Mouse (Mus musculus) liver, embryonic 16.5 days (tissue): ENCODE data around the gene Crb2. TPM values are rescaled to one million over a fixed set of nuclear protein-coding genes. Genes with fewer than 3 reads are reported as not detected.

Experiments used
- ATAC-seq: fragments of 200-750 bp; cut with Nextera tagmentation; 2 replicates; pipeline ENCODE4 v1.8.0; 2017; ENCODE audit warnings: low read depth, mild to moderate bottlenecking, moderate number of reproducible peaks, moderate library complexity
- H3K27ac ChIP-seq: fragments of 300-500 bp; sonication (generic); 2 replicates; pipeline ENCODE4 v1.5.1; 2014; ENCODE audit warnings: mild to moderate bottlenecking, low read length
- H3K27me3 ChIP-seq: fragments of 300-500 bp; sonication (generic); 2 replicates; pipeline ENCODE4 v1.6.1; 2014; ENCODE audit warnings: low read depth, low read length, mixed read lengths; ENCODE audit not compliant: control insufficient read depth, insufficient read depth
- H3K36me3 ChIP-seq: fragments of 300-500 bp; sonication (generic); 2 replicates; pipeline ENCODE4 v1.6.1; 2014; ENCODE audit warnings: mild to moderate bottlenecking; ENCODE audit not compliant: control insufficient read depth, insufficient read depth
- H3K4me1 ChIP-seq: fragments of 300-500 bp; sonication (generic); 2 replicates; pipeline ENCODE4 v1.6.1; 2014; ENCODE audit warnings: low read depth, low read length, mixed read lengths; ENCODE audit not compliant: control insufficient read depth
- H3K4me2 ChIP-seq: fragments of 300-500 bp; sonication (generic); 2 replicates; pipeline ENCODE4 v1.6.1; 2014; ENCODE audit warnings: low read depth, low read length, mixed read lengths
- H3K4me3 ChIP-seq: fragments of 300-500 bp; sonication (generic); 2 replicates; pipeline ENCODE4 v1.5.1; 2014; ENCODE audit warnings: low read depth, mild to moderate bottlenecking, low read length
- H3K9ac ChIP-seq: fragments of 300-500 bp; sonication (generic); 2 replicates; pipeline ENCODE4 v1.6.1; 2014; ENCODE audit warnings: low read depth, low read length
- H3K9me3 ChIP-seq: fragments of 300-500 bp; sonication (generic); replicated peaks from 2 replicates; pipeline ENCODE4 v1.6.1; 2016; ENCODE audit warnings: low read length; ENCODE audit not compliant: control insufficient read depth
- WGBS: fragments of 180-500 bp; shearing (Covaris S2); extraction: QIAGEN DNeasy Blood & Tissue Kit; methylation state at CpG from one replicate; pipeline ENCODE4 v1.1.7; 2014; ENCODE audit not compliant: insufficient replicate concordance; 5-methylcytosine and 5-hydroxymethylcytosine counted together
- polyA plus RNA-seq: library from polyadenylated mRNA; unstranded; fragments of >200 nt; fragmentation: Nextera tagmentation; extraction: Ambion mirVana; gene quantifications from 2 replicates; pipeline ENCODE4 v1.2.1, GENCODE M21; 2015

Gene Crb2
- polyA plus RNA-seq, 1 experiment from 2014 or later, result 0.06 TPM

DNA sequence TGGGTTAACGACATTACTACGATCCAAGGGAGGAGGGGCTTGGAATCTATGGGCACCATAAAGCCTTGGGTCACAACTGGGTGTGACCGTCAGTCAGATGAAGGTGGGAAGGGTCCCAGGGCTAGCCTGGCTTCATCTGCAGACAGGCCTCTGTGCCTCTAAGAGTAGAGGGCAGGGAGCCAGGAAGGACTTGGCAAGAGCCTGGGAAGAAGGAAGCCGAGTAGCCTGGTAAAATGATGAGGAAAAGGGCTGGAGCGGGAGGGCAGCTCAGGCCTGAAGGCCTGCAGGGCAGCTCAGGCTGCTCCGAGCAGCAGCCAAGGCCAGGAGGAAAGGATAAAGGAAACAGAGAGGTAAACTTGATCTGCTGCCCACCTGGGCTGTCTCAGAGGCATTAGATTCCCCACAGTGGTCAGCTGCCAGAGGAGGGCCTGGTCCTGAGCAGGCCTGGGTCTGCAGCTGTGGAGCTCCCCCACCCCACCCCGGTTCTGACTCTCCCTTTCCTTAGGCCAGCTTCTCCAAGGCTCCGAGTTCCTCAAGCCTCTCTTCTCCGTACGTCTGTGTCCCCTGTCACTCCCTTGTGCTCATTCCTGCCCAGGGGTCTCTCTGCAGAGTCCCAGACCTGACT, 27.5 kb upstream of the Crb2 start:
- ATAC-seq, result no peak

DNA sequence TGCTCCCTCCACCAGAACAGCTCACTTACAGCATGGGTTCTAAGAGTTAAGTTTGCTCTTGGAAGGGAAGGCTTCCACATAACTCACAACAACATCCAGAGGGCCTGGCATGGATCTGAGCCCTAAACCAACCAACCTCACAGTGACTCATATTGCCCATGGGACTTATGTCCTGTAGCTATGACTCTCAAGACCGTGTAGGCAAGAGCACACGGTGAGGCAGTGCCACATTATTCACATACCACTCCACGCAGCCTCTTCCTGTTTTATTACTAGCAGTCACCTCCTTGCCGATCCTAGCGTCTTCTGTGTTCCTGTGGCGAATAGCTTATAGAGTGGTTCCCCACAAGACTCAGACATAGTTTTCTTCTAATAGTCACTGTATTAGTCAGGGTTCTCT, 26.7 kb upstream of the Crb2 start:
- Histone ChIP-seq H3K4me1 (no peaks in the 10 kb centered on the region), H3K27ac (no peak overlapping the region), H3K27me3 (no peaks in the 10 kb centered on the region), H3K4me2 (no peak overlapping the region), H3K9ac (no peak overlapping the region), H3K9me3 (no peaks in the 10 kb centered on the region), H3K4me3 (no peak overlapping the region), H3K36me3 (no peaks in the 10 kb centered on the region)
- WGBS, result 31% methylated on average over 6 of the region's 6 CpGs
- ATAC-seq, result no peak

More for the DNA sequence above, 27.5 kb upstream of the Crb2 start:
- Histone ChIP-seq H3K36me3 (no peaks in the 10 kb centered on the region), H3K9me3 (no peaks in the 10 kb centered on the region), H3K4me1 (no peaks in the 10 kb centered on the region), H3K27ac (no peak overlapping the region), H3K4me3 (no peak overlapping the region), H3K27me3 (no peaks in the 10 kb centered on the region), H3K4me2 (no peak overlapping the region), H3K9ac (no peak overlapping the region)
- WGBS, result 64% methylated on average over 10 of the region's 10 CpGs

DNA sequence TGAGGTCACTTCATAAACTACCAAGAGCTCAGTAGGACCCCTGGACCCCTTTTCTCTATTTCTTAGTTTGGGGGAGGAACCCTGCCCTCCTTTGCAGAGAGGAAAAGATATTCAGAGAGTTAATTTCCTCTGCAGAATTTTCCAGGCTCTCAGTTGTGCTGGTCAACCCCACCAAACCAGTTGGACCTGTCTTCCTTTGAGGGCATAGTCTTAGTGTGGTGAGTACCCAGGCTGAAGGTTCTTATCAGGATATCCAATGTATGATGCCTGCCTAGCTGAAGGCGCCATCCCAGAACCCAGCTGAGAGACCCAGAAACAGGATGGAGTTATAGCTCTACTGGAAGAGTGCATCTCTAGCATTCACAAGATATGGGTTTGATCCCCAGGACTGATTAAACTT, 24.9 kb upstream of the Crb2 start:
- no peak for ATAC-seq
- Histone ChIP-seq H3K9me3 (no peaks in the 10 kb centered on the region), H3K27ac (no peak overlapping the region), H3K4me1 (no peaks in the 10 kb centered on the region), H3K4me2 (no peak overlapping the region), H3K9ac (no peak overlapping the region), H3K4me3 (no peak overlapping the region), H3K36me3 (no peaks in the 10 kb centered on the region), H3K27me3 (no peaks in the 10 kb centered on the region)
- 74% methylated on average over 1 of the region's 1 CpGs for WGBS

DNA sequence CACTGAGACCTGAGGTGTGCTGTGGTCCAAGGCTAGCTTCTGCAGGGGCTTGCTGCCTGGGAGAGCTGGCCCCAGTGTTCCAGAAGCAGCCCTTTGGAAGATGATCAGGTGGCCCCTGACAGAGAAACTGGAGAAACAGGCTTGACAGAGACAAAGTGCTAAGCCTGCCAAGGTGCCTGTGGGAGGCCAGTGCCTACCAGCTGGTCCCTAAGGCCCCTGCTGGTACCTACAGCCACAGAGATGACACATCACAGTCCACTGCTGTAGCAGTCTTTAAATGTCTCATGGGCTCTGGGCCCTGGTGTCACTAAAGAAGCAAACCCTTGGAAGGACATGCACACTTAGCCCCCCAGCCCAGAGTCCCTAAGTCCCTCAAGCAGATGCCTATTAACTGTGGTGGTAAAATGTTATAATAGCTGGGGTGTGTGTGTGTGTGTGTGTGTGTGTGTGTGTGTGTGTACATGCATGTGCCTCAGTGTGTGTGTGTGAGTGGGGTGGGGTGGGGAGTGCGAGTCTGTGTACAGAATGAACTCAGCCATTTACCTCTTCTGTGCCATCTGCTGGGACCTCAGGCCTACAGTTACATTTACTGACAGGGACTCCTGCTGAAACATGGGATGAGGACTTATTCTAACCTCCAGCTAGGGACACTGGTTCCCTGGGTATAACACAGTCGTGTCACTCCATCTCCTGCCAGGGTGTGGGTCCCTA, 19.7 kb upstream of the Crb2 start:
- no peak overlapping the region for H3K27ac ChIP-seq
- H3K4me1 ChIP-seq, result no peaks in the 10 kb centered on the region
- no peak overlapping the region for H3K4me3 ChIP-seq
- WGBS, result 53% methylated on average over 2 of the region's 2 CpGs
- ATAC-seq, result no peak
- no peaks in the 10 kb centered on the region for H3K36me3 ChIP-seq
- no peaks in the 10 kb centered on the region for H3K9me3 ChIP-seq
- H3K27me3 ChIP-seq, result no peaks in the 10 kb centered on the region
- H3K4me2 ChIP-seq, result no peak overlapping the region
- no peak overlapping the region for H3K9ac ChIP-seq

DNA sequence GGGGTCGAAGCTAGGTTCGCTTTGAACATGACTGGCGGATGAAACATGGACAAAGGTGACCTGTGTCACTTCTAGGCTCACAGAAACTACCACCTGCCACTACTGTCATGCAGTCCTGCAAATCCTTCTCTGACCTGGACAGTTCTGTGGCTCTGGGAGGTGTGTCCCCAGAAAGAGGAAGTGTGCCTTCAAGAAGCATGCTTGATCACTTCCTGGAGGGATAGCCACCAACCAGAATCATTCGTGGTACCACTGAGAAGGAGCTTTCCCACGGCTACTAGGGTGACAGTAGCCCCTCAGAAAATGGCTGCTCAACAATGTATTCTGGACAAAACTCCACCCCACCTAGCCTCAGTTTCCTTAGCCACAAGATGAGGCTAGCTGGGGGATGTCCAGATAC, 19.0 kb upstream of the Crb2 start:
- Histone ChIP-seq H3K4me3 (no peak overlapping the region), H3K27ac (no peak overlapping the region), H3K4me1 (no peaks in the 10 kb centered on the region), H3K9me3 (no peaks in the 10 kb centered on the region), H3K4me2 (no peak overlapping the region), H3K27me3 (no peaks in the 10 kb centered on the region), H3K9ac (no peak overlapping the region), H3K36me3 (no peaks in the 10 kb centered on the region)
- 45% methylated on average over 5 of the region's 5 CpGs for WGBS
- no peak for ATAC-seq

DNA sequence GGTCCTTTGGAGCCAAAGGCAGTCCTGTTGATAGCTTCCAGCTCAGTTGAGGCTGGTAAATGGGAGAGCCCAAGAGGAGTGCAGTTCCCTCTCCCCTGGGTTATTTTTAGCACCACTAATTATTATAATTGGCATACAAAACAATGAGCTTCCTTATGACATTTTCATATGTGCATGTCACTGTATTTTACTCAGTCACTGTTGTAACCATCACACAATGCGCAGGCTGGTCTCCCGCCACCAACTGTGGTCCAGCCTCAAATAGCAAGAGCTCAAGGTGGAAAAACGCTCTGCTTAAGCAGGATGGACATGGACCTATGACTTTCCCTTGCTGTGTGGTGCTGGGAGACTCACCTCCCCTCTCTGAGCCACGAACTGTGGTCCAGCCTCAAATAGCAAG, 18.3 kb upstream of the Crb2 start:
- 68% methylated on average over 4 of the region's 4 CpGs for WGBS
- Histone ChIP-seq H3K36me3 (no peaks in the 10 kb centered on the region), H3K27me3 (no peaks in the 10 kb centered on the region), H3K9me3 (no peaks in the 10 kb centered on the region), H3K4me3 (no peak overlapping the region), H3K4me1 (no peaks in the 10 kb centered on the region), H3K4me2 (no peak overlapping the region), H3K27ac (no peak overlapping the region), H3K9ac (no peak overlapping the region)
- no peak for ATAC-seq

DNA sequence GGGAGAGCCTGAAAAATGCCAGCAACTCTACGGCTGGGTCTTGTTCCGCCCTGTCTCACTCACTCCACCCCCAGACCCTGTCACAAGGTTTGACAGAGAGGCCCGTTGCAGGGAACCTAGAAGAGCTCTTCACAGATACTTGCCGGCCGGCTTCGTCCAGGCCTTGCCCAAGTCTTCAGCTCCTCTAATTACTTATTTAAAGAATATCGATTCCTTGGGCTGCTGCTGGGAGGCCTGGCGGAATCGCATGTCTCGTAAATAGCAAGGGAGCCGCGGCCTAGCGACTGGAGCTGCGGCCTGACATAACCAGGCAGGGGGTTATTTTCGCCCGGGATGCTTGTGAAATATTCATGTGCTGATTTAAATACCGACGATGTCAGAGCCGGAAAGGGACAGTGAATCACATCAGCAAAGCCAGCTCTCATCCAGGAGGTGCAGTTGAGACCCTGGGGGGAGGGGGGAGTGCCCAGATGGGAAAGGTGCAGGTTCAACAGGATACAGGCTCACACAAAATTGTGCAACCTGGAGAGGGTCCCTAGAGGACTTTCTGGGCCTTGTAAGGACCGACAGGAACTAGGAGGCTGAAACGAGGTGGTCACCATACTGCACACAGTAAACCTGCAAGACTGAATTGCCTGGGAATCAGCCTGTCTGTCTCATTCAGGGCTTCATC, 17.6 kb upstream of the Crb2 start:
- no peak for ATAC-seq
- Histone ChIP-seq H3K36me3 (no peaks in the 10 kb centered on the region), H3K4me1 (no peaks in the 10 kb centered on the region), H3K27me3 (no peaks in the 10 kb centered on the region), H3K9me3 (no peaks in the 10 kb centered on the region), H3K27ac (no peak overlapping the region), H3K4me3 (no peak overlapping the region), H3K4me2 (no peak overlapping the region), H3K9ac (no peak overlapping the region)
- WGBS, result 33% methylated on average over 21 of the region's 21 CpGs

DNA sequence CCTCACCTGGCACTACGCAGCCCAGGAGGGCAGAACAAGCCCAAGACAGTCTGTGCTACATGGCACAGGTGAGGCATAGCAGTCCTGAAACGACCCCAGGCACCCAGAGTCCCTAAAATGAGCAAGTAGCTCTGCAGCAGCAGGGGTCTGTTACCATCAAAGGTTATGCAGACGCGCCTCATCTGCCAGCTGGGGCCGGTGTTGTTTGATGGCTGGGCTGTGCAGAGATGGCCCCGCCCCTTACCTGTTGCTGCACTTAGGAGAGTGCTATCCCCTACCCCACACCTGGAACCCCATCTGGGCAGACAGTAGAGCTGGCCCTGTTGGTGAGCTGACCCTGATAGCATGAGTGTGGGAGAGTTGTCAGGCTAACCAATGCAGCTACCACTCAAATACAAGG, 15.4 kb upstream of the Crb2 start:
- Histone ChIP-seq H3K36me3 (no peaks in the 10 kb centered on the region), H3K4me3 (no peak overlapping the region), H3K27me3 (no peaks in the 10 kb centered on the region), H3K9ac (no peak overlapping the region), H3K4me2 (no peak overlapping the region), H3K27ac (no peak overlapping the region), H3K9me3 (no peaks in the 10 kb centered on the region), H3K4me1 (no peaks in the 10 kb centered on the region)
- WGBS, result 49% methylated on average over 6 of the region's 6 CpGs
- ATAC-seq, result no peak

DNA sequence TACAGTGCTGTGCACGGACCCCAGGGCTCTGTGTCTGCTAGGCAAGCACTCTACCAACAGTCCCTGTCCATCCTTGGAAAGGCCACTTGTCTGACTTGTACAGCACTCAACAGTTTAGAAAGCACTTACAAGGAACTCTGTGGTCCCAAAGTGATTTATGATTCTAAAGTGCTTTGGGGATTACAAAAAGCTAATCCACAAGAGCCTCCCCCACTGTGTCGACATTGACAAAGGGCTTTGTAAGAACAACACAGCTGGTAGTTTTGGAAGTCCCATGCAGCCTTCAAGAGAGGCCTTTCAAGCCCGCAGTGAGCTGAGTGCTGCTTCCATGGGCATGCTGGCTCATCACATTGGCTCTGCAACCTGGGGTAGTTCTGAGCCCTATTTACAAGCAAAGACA, 12.4 kb upstream of the Crb2 start:
- H3K27me3 ChIP-seq, result no peaks in the 10 kb centered on the region
- WGBS, result 47% methylated on average over 3 of the region's 3 CpGs
- no peak overlapping the region for H3K4me3 ChIP-seq
- H3K9ac ChIP-seq, result no peak overlapping the region
- H3K4me1 ChIP-seq, result no peaks in the 10 kb centered on the region
- no peaks in the 10 kb centered on the region for H3K36me3 ChIP-seq
- no peak overlapping the region for H3K27ac ChIP-seq
- ATAC-seq, result no peak
- H3K9me3 ChIP-seq, result no peaks in the 10 kb centered on the region
- no peak overlapping the region for H3K4me2 ChIP-seq
